Mouse (Mus musculus) forebrain, embryonic 13.5 days (tissue): ENCODE results near the gene Arpc1b. TPM values are rescaled to one million over a fixed set of nuclear protein-coding genes. Genes with fewer than 3 reads are reported as not detected.
A peak's percentile ranks its signal among the peaks of the same experiment; 100 is the strongest.
"Not testable (repeated sequence)": the region's sequence is repeated elsewhere in the genome, so short reads cannot be mapped to it uniquely, and the experiment has no call there.

Experiments
- ATAC-seq: fragments of 200-750 bp; cut with Nextera tagmentation; 2 replicates; pipeline ENCODE4 v1.8.0; 2017
- H3K27ac ChIP-seq: fragments of 300-500 bp; sonication (generic); 2 replicates; pipeline ENCODE4 v1.5.1; 2015; ENCODE audit warnings: inconsistent platforms, mild to moderate bottlenecking, moderate library complexity
- H3K27me3 ChIP-seq: fragments of 300-500 bp; sonication (generic); 2 replicates; pipeline ENCODE4 v1.6.1; 2015; ENCODE audit warnings: mild to moderate bottlenecking, inconsistent platforms
- H3K36me3 ChIP-seq: fragments of 300-500 bp; sonication (generic); 2 replicates; pipeline ENCODE4 v1.6.1; 2015; ENCODE audit warnings: mild to moderate bottlenecking, inconsistent platforms; ENCODE audit not compliant: poor library complexity, severe bottlenecking
- H3K4me1 ChIP-seq: fragments of 300-500 bp; sonication (generic); 2 replicates; pipeline ENCODE4 v1.6.1; 2015; ENCODE audit warnings: inconsistent platforms
- H3K4me2 ChIP-seq: fragments of 300-500 bp; sonication (generic); 2 replicates; pipeline ENCODE4 v1.6.1; 2015; ENCODE audit warnings: inconsistent platforms, mild to moderate bottlenecking, moderate library complexity
- H3K4me3 ChIP-seq: fragments of 300-500 bp; sonication (generic); 2 replicates; pipeline ENCODE4 v1.5.1; 2015; ENCODE audit warnings: mild to moderate bottlenecking, inconsistent platforms
- H3K9ac ChIP-seq: fragments of 300-500 bp; sonication (generic); 2 replicates; pipeline ENCODE4 v1.6.1; 2015; ENCODE audit warnings: mild to moderate bottlenecking, inconsistent platforms
- H3K9me3 ChIP-seq: fragments of 300-500 bp; sonication (generic); replicated peaks from 2 replicates; pipeline ENCODE4 v1.6.1; 2016; ENCODE audit warnings: inconsistent platforms
- WGBS: fragments of 180-500 bp; shearing (Covaris S2); methylation state at CpG from one replicate; pipeline ENCODE4 v1.1.7; 2015; 5-methylcytosine and 5-hydroxymethylcytosine counted together
- polyA plus RNA-seq: library from polyadenylated mRNA; unstranded; fragments of >200 nt; fragmentation: Nextera tagmentation; extraction: Ambion mirVana; gene quantifications from 2 replicates; pipeline ENCODE4 v1.2.1, GENCODE M21; 2015

The Arpc1b gene
- polyA plus RNA-seq, 1 experiment from 2014 or later: 58.1 TPM

GRCm38 (mm10) chr5:145089878-145090277 is 24.1 kb upstream of the Arpc1b start:
- Histone ChIP-seq H3K9me3 (no peaks in the 10 kb centered on the region), H3K4me3 (no peak overlapping the region), H3K36me3 (peaks cover 53% of the 10 kb centered on the region), H3K4me1 (peaks cover 4% of the 10 kb centered on the region), H3K27ac (no peak overlapping the region), H3K4me2 (no peak overlapping the region), H3K9ac (no peak overlapping the region), H3K27me3 (no peaks in the 10 kb centered on the region)
- 93% methylated on average over 3 of the region's 3 CpGs for WGBS
- no peak for ATAC-seq

DNA sequence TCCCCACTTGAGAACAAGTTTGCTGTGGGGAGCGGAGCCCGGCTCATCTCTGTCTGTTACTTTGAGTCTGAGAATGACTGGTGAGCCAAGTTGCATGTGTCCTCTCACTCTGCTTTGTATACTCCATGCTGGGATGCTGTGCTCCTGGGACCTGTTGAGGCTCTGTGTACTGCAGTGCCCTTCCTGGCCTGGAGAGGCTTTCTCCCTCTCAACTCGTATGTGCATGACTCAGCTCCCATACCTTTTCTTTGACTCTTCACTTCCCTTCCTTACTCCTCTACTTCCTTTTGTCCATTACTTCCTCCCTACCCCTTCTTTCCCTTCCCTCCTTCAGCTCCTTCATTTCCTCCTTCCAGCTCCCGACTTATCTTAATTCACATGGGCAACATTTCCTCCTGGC is 17.8 kb upstream of the Arpc1b start:
- no peaks in the 10 kb centered on the region for H3K4me1 ChIP-seq
- peaks cover 97% of the 10 kb centered on the region for H3K36me3 ChIP-seq
- WGBS: 90% methylated on average over 4 of the region's 4 CpGs
- no peak overlapping the region for H3K9ac ChIP-seq
- H3K27ac ChIP-seq: no peak overlapping the region
- ATAC-seq: no peak
- H3K27me3 ChIP-seq: no peaks in the 10 kb centered on the region
- H3K4me2 ChIP-seq: no peak overlapping the region
- H3K4me3 ChIP-seq: no peak overlapping the region
- H3K9me3 ChIP-seq: no peaks in the 10 kb centered on the region

DNA sequence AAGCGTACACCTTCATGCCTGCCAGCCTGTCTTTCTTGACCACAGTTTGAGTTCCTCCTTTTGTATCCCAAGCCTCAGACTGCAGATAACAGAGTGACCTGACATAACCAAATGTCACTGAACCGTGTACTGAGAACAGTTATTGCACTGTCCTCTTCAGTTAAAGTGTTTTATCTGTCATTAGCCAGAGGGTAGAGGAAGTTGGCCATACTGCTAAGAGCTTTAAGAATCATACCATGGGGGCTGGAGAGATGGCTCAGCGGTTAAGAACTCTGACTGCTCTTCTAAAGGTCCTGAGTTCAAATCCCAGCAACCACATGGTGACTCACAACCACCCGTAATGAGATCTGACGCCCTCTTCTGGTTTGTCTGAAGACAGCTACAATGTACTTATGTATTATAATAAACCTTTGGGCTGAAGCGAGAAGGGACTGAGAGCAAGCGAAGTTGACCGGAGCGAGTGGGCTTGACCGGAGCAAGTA is 15.6 kb upstream of the Arpc1b start:
- no peaks in the 10 kb centered on the region for H3K27me3 ChIP-seq
- H3K4me3 ChIP-seq: no peak overlapping the region
- H3K4me2 ChIP-seq: no peak overlapping the region
- H3K9ac ChIP-seq: no peak overlapping the region
- H3K9me3 ChIP-seq: no peaks in the 10 kb centered on the region
- no peak for ATAC-seq
- H3K4me1 ChIP-seq: no peaks in the 10 kb centered on the region
- no peak overlapping the region for H3K27ac ChIP-seq
- peaks cover 96% of the 10 kb centered on the region for H3K36me3 ChIP-seq
- WGBS: 94% methylated on average over 10 of the region's 10 CpGs

DNA sequence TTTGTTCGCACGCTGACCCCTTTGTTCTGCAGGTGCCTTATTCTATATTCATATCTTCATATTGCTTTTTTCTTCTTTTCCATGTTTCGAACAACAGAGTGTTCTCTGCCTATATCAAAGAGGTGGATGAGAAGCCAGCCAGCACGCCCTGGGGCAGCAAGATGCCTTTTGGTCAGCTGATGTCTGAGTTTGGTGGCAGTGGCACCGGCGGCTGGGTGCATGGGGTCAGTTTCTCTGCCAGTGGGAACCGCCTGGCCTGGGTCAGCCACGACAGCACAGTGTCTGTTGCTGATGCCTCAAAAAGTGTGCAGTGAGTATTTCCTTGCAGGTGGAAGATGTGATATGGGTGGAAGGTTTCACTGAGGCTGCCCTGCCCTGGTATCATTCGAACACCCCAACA is 13.1 kb upstream of the Arpc1b start:
- no peak overlapping the region for H3K4me2 ChIP-seq
- no peak overlapping the region for H3K27ac ChIP-seq
- no peaks in the 10 kb centered on the region for H3K9me3 ChIP-seq
- ATAC-seq: no peak
- H3K36me3 ChIP-seq: peaks cover 96% of the 10 kb centered on the region
- no peak overlapping the region for H3K9ac ChIP-seq
- WGBS: 96% methylated on average over 9 of the region's 9 CpGs
- H3K27me3 ChIP-seq: no peaks in the 10 kb centered on the region
- no peak overlapping the region for H3K4me3 ChIP-seq
- H3K4me1 ChIP-seq: no peaks in the 10 kb centered on the region

DNA sequence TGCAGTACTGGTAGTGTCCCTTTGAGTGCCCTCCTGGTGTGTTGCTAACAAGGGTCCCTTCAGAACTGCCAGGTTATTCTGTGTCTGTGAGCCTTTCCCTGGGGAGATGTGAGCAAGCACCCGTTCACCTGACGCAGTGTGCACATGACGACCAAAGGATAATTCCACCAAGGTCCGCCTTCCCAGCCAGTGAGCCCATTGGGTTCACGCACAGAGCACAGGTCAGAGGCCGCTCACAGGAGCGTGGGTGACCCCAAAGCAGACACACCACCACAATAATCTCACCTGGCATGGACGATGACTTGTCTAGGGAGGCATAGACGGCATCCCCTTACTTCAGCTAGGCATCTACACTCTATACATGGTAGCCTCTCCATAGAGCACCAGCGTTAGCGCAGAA is 12.6 kb upstream of the Arpc1b start:
- H3K4me3 ChIP-seq, H3K27me3 ChIP-seq, H3K4me1 ChIP-seq, H3K4me2 ChIP-seq, ATAC-seq, H3K9ac ChIP-seq, H3K9me3 ChIP-seq, H3K27ac ChIP-seq: not testable (repeated sequence)
- H3K36me3 ChIP-seq: peaks cover 96% of the 10 kb centered on the region
- WGBS: 96% methylated on average over 11 of the region's 11 CpGs

DNA sequence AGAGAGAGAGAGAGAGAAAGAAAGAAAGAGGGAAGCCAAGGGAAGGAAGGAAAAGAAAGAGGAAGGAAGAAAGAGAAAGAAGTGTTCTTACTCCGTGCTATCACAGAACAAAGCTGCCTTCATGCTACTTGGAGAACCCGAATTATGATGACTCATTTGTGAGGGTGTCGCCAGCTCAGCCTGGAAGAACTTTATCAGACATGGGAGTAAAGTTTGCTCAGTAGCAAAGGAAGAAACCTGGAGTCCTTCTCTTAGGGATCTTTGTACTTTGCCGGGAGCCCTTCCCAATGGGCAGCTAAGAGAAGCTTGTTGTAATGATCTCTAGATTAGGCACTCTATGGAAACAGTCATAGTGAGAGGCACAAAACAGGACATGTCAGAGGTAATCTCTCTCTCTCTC is 11.3 kb upstream of the Arpc1b start:
- Histone ChIP-seq H3K27me3 (no peaks in the 10 kb centered on the region), H3K9ac (no peak overlapping the region), H3K36me3 (peaks cover 96% of the 10 kb centered on the region), H3K4me1 (no peaks in the 10 kb centered on the region), H3K27ac (no peak overlapping the region), H3K4me2 (no peak overlapping the region), H3K4me3 (no peak overlapping the region), H3K9me3 (no peaks in the 10 kb centered on the region)
- ATAC-seq: no peak
- 93% methylated on average over 4 of the region's 4 CpGs for WGBS

DNA sequence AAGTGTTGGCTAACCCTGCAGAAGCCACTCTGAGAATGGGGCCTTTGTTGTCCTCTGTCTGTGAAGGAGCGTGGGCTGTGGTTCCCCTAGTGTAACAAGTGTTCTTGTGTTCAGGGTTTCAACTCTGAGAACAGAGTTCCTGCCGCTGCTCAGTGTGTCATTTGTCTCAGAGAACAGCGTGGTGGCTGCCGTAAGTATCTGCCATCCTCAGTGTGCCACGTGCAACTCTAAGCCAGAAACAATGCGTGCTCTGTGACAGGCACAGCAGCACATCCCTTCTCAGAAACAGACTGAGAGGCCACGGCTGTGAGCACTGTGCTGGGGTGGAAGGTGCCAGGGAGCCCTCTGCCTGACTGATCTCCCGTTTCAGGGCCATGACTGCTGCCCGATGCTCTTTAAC is 9.7 kb upstream of the Arpc1b start:
- Histone ChIP-seq H3K9ac (no peak overlapping the region), H3K9me3 (no peaks in the 10 kb centered on the region), H3K4me1 (no peaks in the 10 kb centered on the region), H3K27ac (no peak overlapping the region), H3K36me3 (peaks cover 96% of the 10 kb centered on the region), H3K27me3 (no peaks in the 10 kb centered on the region), H3K4me2 (no peak overlapping the region), H3K4me3 (no peak overlapping the region)
- no peak for ATAC-seq
- WGBS: 86% methylated on average over 9 of the region's 9 CpGs

- no peak overlapping the region for H3K9ac ChIP-seq
- WGBS: 89% methylated on average over 9 of the region's 9 CpGs
- H3K4me2 ChIP-seq: no peak overlapping the region
- no peak overlapping the region for H3K27ac ChIP-seq
- H3K4me3 ChIP-seq: no peak overlapping the region
- ATAC-seq: no peak
- no peaks in the 10 kb centered on the region for H3K27me3 ChIP-seq
- peaks cover 96% of the 10 kb centered on the region for H3K36me3 ChIP-seq
- no peaks in the 10 kb centered on the region for H3K4me1 ChIP-seq
- no peaks in the 10 kb centered on the region for H3K9me3 ChIP-seq
These were observed 8.2 kb upstream of the Arpc1b start for GRCm38 (mm10) chr5:145105694-145106275.

DNA sequence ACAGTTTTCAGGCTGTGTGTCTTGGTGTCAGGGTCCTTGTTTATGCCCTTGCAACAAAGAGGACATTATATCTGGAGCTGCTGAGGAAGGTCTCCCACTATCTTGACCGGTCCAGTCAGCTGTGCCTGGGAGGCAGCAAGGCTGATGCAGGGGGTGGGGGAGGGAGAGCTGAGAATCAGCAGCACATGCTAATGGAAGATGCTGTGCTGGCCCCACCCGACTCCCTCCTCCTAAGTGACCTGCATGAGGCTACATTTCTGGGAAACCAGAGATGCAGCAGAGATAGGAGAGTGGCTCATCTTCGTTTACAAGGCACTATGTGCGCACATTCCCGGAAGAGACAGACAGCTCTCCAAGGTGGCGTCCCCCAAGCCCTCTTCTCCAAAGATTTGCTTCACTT is 3.6 kb upstream of the Arpc1b start:
- Histone ChIP-seq H3K4me2 (no peak overlapping the region), H3K4me3 (no peak overlapping the region), H3K4me1 (peaks cover 13% of the 10 kb centered on the region), H3K9me3 (no peaks in the 10 kb centered on the region), H3K36me3 (peaks cover 66% of the 10 kb centered on the region), H3K9ac (no peak overlapping the region), H3K27me3 (peaks cover 23% of the 10 kb centered on the region), H3K27ac (no peak overlapping the region)
- WGBS: 91% methylated on average over 6 of the region's 6 CpGs
- no peak for ATAC-seq

DNA sequence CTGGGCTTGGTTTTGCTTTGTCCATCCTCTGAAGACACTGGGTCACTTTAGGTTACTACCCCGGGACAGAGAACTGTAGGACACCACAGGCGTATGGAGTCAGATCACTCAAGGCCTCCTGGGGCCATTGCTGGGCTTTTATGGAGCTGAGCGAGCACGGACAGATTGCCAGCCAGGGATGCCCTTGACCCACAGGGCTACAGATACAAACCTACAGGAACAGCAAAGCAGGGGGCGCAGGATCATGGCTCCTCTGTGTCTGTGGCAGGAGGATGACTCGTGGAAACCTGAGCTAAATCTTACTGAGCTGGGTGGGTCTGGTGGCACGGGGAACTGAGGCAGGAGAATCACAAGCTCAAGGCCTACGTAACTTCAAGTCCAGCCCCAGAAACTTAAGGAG is 1.4 kb upstream of the Arpc1b start:
- H3K4me1 ChIP-seq: peaks cover 13% of the 10 kb centered on the region
- H3K4me3 ChIP-seq: no peak overlapping the region
- 82% methylated on average over 8 of the region's 8 CpGs for WGBS
- H3K36me3 ChIP-seq: peaks cover 44% of the 10 kb centered on the region
- no peaks in the 10 kb centered on the region for H3K9me3 ChIP-seq
- H3K4me2 ChIP-seq: no peak overlapping the region
- no peak overlapping the region for H3K27ac ChIP-seq
- ATAC-seq: no peak
- peaks cover 28% of the 10 kb centered on the region for H3K27me3 ChIP-seq
- no peak overlapping the region for H3K9ac ChIP-seq

DNA sequence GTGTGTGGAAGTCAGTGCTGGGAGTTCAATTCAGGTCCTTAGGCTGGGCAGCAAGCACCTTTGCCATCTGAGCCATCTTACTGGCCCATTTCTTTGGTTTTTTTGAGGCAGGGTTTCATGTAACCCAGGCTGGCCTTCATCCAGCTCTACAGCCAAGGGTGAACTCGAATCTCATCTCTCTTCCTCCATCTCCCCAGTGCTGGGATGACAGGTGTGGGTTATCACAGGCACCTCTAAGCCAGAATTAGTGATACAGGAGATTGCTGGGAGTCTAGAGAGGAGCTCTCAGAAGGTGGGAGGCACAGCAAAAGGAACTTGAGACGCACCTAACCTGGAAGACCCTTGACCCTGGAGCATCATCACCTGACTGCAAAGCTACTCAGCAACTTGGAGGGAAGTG is 599 bp upstream of the Arpc1b start:
- Histone ChIP-seq H3K4me3 (peak overlapping the region; percentile 45; the same call in 1 of the 2 replicates), H3K27ac (no peak overlapping the region), H3K9ac (no peak overlapping the region), H3K4me1 (peaks cover 13% of the 10 kb centered on the region), H3K4me2 (peak overlapping the region; percentile 70), H3K36me3 (peaks cover 35% of the 10 kb centered on the region), H3K9me3 (no peaks in the 10 kb centered on the region), H3K27me3 (peaks cover 28% of the 10 kb centered on the region)
- ATAC-seq: no peak
- 61% methylated on average over 2 of the region's 2 CpGs for WGBS

DNA sequence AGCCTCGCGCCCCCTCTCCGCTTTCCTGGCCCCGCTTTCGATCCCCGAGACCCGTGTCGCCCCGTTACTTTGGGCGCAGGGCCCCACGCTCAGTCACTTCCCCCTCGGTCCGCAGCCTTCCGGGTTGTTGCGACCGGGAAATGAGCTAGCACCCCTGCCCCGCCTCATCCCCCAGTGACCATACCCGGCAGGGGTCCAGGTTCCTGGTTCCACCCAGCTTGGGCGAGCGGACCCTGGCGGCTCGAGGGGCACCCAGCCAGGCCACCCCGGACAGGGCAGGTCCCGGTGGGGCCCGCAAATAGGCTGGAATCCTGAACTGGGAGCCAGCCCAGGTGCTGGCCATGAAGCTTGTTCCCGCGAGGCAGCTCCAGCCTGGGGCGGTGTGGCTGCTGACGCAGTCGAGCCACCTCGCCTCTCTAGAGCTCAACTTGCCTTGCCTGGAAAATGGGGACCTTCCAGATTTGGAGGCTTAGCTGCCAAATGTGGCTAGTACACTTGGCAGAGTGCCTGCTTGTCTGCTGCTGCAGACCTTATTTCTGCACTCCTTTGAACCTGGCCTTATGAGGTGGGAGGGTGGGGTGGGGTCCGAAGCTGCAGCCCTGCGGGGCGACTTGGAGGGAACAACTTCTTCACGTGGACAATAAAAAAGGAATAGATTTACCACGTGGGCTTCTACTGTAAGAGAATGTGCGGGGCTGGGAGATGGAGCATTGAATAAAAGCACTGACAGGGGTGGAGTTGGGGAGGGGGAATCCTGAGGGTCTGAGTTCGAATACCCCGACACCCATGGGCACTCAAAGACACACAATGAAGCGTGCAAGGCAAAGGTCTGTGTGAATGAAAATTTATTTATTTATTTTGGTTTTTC is 825 bp downstream of the Arpc1b start:
- H3K4me2 ChIP-seq: peak overlapping the region; percentile 70
- peak overlapping the region; percentile 61 for H3K9ac ChIP-seq
- H3K27ac ChIP-seq: no peak overlapping the region
- H3K4me3 ChIP-seq: peak overlapping the region; percentile 45
- peaks cover 13% of the 10 kb centered on the region for H3K4me1 ChIP-seq
- 22% methylated on average over 32 of the region's 40 CpGs for WGBS
- H3K36me3 ChIP-seq: peaks cover 23% of the 10 kb centered on the region
- H3K27me3 ChIP-seq: peaks cover 28% of the 10 kb centered on the region
- no peaks in the 10 kb centered on the region for H3K9me3 ChIP-seq
- peak; percentile 13; the same call in 1 of the 2 replicates for ATAC-seq
